Mouse (Mus musculus) kidney, postnatal 25 days (tissue): ENCODE data around the gene Tex37.
A peak's percentile ranks its signal among the peaks of the same experiment; 100 is the strongest.

Experiments
- DNase-seq, 2 experiments: peaks; one replicate each; pipeline ENCODE4 v3.0.0; 2021; ENCODE audit warnings: mixed read lengths in 2 of 2

The Tex37 gene

GRCm38 (mm10) chr6:70918827-70919226, at the start of gene Tex37:
Gene Tex37, minus strand, starts transcription at chr6:70918927.
- no peak for DNase-seq

- DNase-seq = no peak
Measured at GRCm38 (mm10) chr6:70968291-70968690, 49.6 kb upstream of the Tex37 start.

GRCm38 (mm10) chr6:70967422-70967821, 48.7 kb upstream of the Tex37 start:
- DNase-seq = peak in 1 of 2 experiments; percentile 23

- DNase-seq = no peak
Measured at GRCm38 (mm10) chr6:70965694-70966093, 47.0 kb upstream of the Tex37 start.

GRCm38 (mm10) chr6:70964116-70964830, 45.5 kb upstream of the Tex37 start:
- no peak for DNase-seq

- no peak for DNase-seq
Measured at GRCm38 (mm10) chr6:70957341-70957940, 38.7 kb upstream of the Tex37 start.

- no peak for DNase-seq
Measured at GRCm38 (mm10) chr6:70956936-70957335, 38.2 kb upstream of the Tex37 start.

GRCm38 (mm10) chr6:70956285-70956912, 37.7 kb upstream of the Tex37 start, which contains the start of gene Foxi3:
Gene Foxi3, plus strand, starts transcription at chr6:70956531.
- peak; percentile 57 to 74 for DNase-seq

- DNase-seq = no peak
Measured at GRCm38 (mm10) chr6:70955841-70956240, 37.1 kb upstream of the Tex37 start.

GRCm38 (mm10) chr6:70955291-70955800, 36.6 kb upstream of the Tex37 start:
- no peak for DNase-seq

- DNase-seq = peak; percentile 43 to 51
Measured at GRCm38 (mm10) chr6:70954040-70954439, 35.3 kb upstream of the Tex37 start.

GRCm38 (mm10) chr6:70953274-70953673, 34.5 kb upstream of the Tex37 start:
- no peak for DNase-seq

- no peak for DNase-seq
Measured at GRCm38 (mm10) chr6:70931801-70932200, 13.1 kb upstream of the Tex37 start.

GRCm38 (mm10) chr6:70921274-70922074, 2.7 kb upstream of the Tex37 start:
- DNase-seq = peak in 1 of 2 experiments; percentile 51

- DNase-seq = no peak
Measured at GRCm38 (mm10) chr6:70912396-70912765, 6.3 kb downstream of the Tex37 start.

GRCm38 (mm10) chr6:70911668-70912395, 6.9 kb downstream of the Tex37 start:
- no peak for DNase-seq

GRCm38 (mm10) chr6:70910285-70910684, 8.4 kb downstream of the Tex37 start:
- no peak for DNase-seq

GRCm38 (mm10) chr6:70909572-70909971, 9.2 kb downstream of the Tex37 start:
- DNase-seq = no peak

- no peak for DNase-seq
Measured at GRCm38 (mm10) chr6:70903689-70904088, 15.0 kb downstream of the Tex37 start.

GRCm38 (mm10) chr6:70899594-70900003, 19.1 kb downstream of the Tex37 start:
- DNase-seq = no peak

GRCm38 (mm10) chr6:70898166-70898565, 20.6 kb downstream of the Tex37 start:
- DNase-seq = no peak

- DNase-seq = no peak
Measured at GRCm38 (mm10) chr6:70887993-70888392, 30.7 kb downstream of the Tex37 start.
